11 mouse cellular contexts compared by ENCODE assay signal in genomic region chr11:99430670-99431069, GRCm38 (mm10). TPM values are rescaled to one million over a fixed set of nuclear protein-coding genes. Genes with fewer than 3 reads are reported as not detected.
A peak's percentile ranks its signal among the peaks of the same experiment; 100 is the strongest.
DNase-seq lines count a peak whose midpoint lies in the region; ATAC-seq and TF ChIP-seq lines count a peak whose summit lies in the region.
"Had no signal": no experiment of that assay in that cellular context is flagged by ENCODE, and none has a peak within 500 bp of the region (broad histone marks: within the 10 kb centered on the region; RNA-seq: fewer than 3 reads in every experiment).

No protein-coding gene starts in this region.

- H3K4me2 ChIP-seq in liver, embryonic 11.5 days = no peak overlapping the region
- H3K4me2 ChIP-seq in limb, embryonic 14.5 days (replicated peaks; ENCODE audit: low read depth, low read length, severe bottlenecking) = no peak overlapping the region
- H3K4me2 ChIP-seq: liver, embryonic 13.5 days had no signal

- peak; percentile 5 for DNase-seq in cerebellum, adult 9-10 months
- DNase-seq in liver = peak; percentile 12
- no peak for DNase-seq in liver, embryonic 11.5 days (ENCODE audit: low spot score)
- DNase-seq in adrenal gland, postnatal 25 days = peak; percentile 18
- DNase-seq in limb, embryonic 14.5 days (ENCODE audit: low spot score) = peak; percentile 5
- DNase-seq in thymus, postnatal 10 days (ENCODE audit: low spot score in 2 of 2) = no peak
- DNase-seq: liver, embryonic 13.5 days had no signal

- no peaks in the 10 kb centered on the region for H3K27me3 ChIP-seq in liver, embryonic 11.5 days (replicated peaks; ENCODE audit: control insufficient read depth, insufficient read depth, low read length)
- H3K27me3 ChIP-seq in limb, embryonic 14.5 days (ENCODE audit: control insufficient read depth, insufficient read depth, low read length) = no peaks in the 10 kb centered on the region
- H3K27me3 ChIP-seq: liver, embryonic 13.5 days had no signal

- H3K9me3 ChIP-seq in liver, embryonic 11.5 days (ENCODE audit: control insufficient read depth, low read length) = no peaks in the 10 kb centered on the region
- H3K9me3 ChIP-seq in limb, embryonic 14.5 days (ENCODE audit: control insufficient read depth, low read length) = no peaks in the 10 kb centered on the region
- H3K9me3 ChIP-seq: G1E; liver, embryonic 13.5 days had no signal

- no peak overlapping the region for H3K9ac ChIP-seq in liver, embryonic 11.5 days (ENCODE audit: low read depth, low read length)
- no peak overlapping the region for H3K9ac ChIP-seq in limb, embryonic 14.5 days (ENCODE audit: low read depth, low read length, severe bottlenecking)
- H3K9ac ChIP-seq: liver, embryonic 13.5 days had no signal

- no peak for TF ChIP-seq POLR2A in limb, embryonic 14.5 days (IDR thresholded peaks at IDR 0.05; ENCODE audit: borderline replicate concordance, extremely low read depth, insufficient read depth, insufficient read length)

- H3K36me3 ChIP-seq in liver, embryonic 11.5 days (ENCODE audit: control insufficient read depth, insufficient read depth, low read length) = no peaks in the 10 kb centered on the region
- H3K36me3 ChIP-seq in limb, embryonic 14.5 days (ENCODE audit: control insufficient read depth, insufficient read depth, low read length) = no peaks in the 10 kb centered on the region
- H3K36me3 ChIP-seq: G1E; liver, embryonic 13.5 days had no signal

- H3K4me1 ChIP-seq in liver, embryonic 11.5 days (replicated peaks; ENCODE audit: control insufficient read depth, insufficient read depth, low read length) = no peaks in the 10 kb centered on the region
- no peaks in the 10 kb centered on the region for H3K4me1 ChIP-seq in limb, embryonic 14.5 days (ENCODE audit: control insufficient read depth, insufficient read depth, low read length)
- H3K4me1 ChIP-seq: liver, embryonic 13.5 days had no signal

- no peak for ATAC-seq in cerebellum, adult (ENCODE audit: insufficient number of reproducible peaks, low FRiP score, low TSS enrichment)
- ATAC-seq in liver, embryonic 11.5 days (replicated peaks; ENCODE audit: low FRiP score) = no peak
- ATAC-seq in limb, embryonic 14.5 days (ENCODE audit: low FRiP score, low read depth) = no peak
- ATAC-seq in megakaryocyte progenitor cell, adult 5-6 weeks (replicated peaks; ENCODE audit: poor library complexity) = no peak

- no peak overlapping the region for H3K4me3 ChIP-seq in liver, embryonic 11.5 days (ENCODE audit: low read depth, low read length)
- no peak overlapping the region for H3K4me3 ChIP-seq in limb, embryonic 14.5 days (replicated peaks; ENCODE audit: low read length)
- H3K4me3 ChIP-seq: liver, embryonic 13.5 days had no signal

- no peak overlapping the region for H3K27ac ChIP-seq in liver, embryonic 11.5 days (ENCODE audit: low read depth, low read length)
- H3K27ac ChIP-seq in limb, embryonic 14.5 days (replicated peaks; ENCODE audit: low read depth, low read length) = no peak overlapping the region
- H3K27ac ChIP-seq: liver, embryonic 13.5 days had no signal

- WGBS in liver, embryonic 11.5 days = 65% methylated on average over 12 of the region's 12 CpGs
- 53% methylated on average over 12 of the region's 12 CpGs for WGBS in limb, embryonic 14.5 days

RNA-seq across cellular contexts. Expression of gene Krt20, which starts 7.3 kb away (rescaled TPM):
- 32.1 and 34.1 TPM in 2 replicates for polyA plus RNA-seq in liver, embryonic 11.5 days (2014; fragmentation: Nextera tagmentation; extraction: Ambion mirVana)
- total RNA-seq in adrenal gland, postnatal 25 days (2021) = 0.15 TPM in 1 of 2 replicates, not detected in the other
- polyA plus RNA-seq in limb, embryonic 14.5 days (2012; rRNA removed) = 0.24 and 0.26 TPM in 2 replicates
- polyA plus RNA-seq in limb, embryonic 14.5 days (2014; fragmentation: Nextera tagmentation; extraction: Ambion mirVana) = 0.26 and 0.37 TPM in 2 replicates
- not detected in 2 replicates for total RNA-seq in megakaryocyte progenitor cell, adult 5-6 weeks (2015)
- total RNA-seq in megakaryocyte progenitor cell, adult 5-6 weeks (2017) = not detected in 2 replicates
- total RNA-seq: G1E had no signal
- polyA plus RNA-seq: G1E had no signal

RNA-seq across cellular contexts. Expression of gene Krt12, which starts 8.6 kb away (rescaled TPM):
- polyA plus RNA-seq in liver, embryonic 11.5 days (2014; fragmentation: Nextera tagmentation; extraction: Ambion mirVana) = not detected in 2 replicates
- total RNA-seq in adrenal gland, postnatal 25 days (2021) = not detected in 2 replicates
- polyA plus RNA-seq in limb, embryonic 14.5 days (2012; rRNA removed) = 0.03 TPM in 1 of 2 replicates, not detected in the other
- 0.11 TPM in 1 of 2 replicates, not detected in the other for polyA plus RNA-seq in limb, embryonic 14.5 days (2014; fragmentation: Nextera tagmentation; extraction: Ambion mirVana)
- total RNA-seq in megakaryocyte progenitor cell, adult 5-6 weeks (2015) = not detected in 2 replicates
- total RNA-seq in megakaryocyte progenitor cell, adult 5-6 weeks (2017) = not detected in 2 replicates
- total RNA-seq: G1E had no signal
- polyA plus RNA-seq: G1E; liver, embryonic 13.5 days; stomach, embryonic 14.5 days had no signal

RNA-seq across cellular contexts. Expression of gene Krt10, which starts 41.5 kb away (rescaled TPM):
- polyA plus RNA-seq in liver, embryonic 11.5 days (2014; fragmentation: Nextera tagmentation; extraction: Ambion mirVana) = 10.0 and 13.1 TPM in 2 replicates
- total RNA-seq in adrenal gland, postnatal 25 days (2021) = 4.3 and 7.7 TPM in 2 replicates
- polyA plus RNA-seq in limb, embryonic 14.5 days (2012; rRNA removed) = 131 and 242 TPM in 2 replicates
- polyA plus RNA-seq in limb, embryonic 14.5 days (2014; fragmentation: Nextera tagmentation; extraction: Ambion mirVana) = 119 and 176 TPM in 2 replicates
- total RNA-seq in megakaryocyte progenitor cell, adult 5-6 weeks (2015) = 2.3 and 7.2 TPM in 2 replicates
- 0.47 TPM in 1 of 2 replicates, not detected in the other for total RNA-seq in megakaryocyte progenitor cell, adult 5-6 weeks (2017)

RNA-seq across cellular contexts. Expression of gene Krt28, which starts 56.0 kb away (rescaled TPM):
- 0.32 TPM in 1 of 2 replicates, not detected in the other for polyA plus RNA-seq in liver, embryonic 11.5 days (2014; fragmentation: Nextera tagmentation; extraction: Ambion mirVana)
- total RNA-seq in adrenal gland, postnatal 25 days (2021) = not detected in 2 replicates
- polyA plus RNA-seq in limb, embryonic 14.5 days (2012; rRNA removed) = 0.16 and 0.22 TPM in 2 replicates
- 0.28 TPM in 1 of 2 replicates, not detected in the other for polyA plus RNA-seq in limb, embryonic 14.5 days (2014; fragmentation: Nextera tagmentation; extraction: Ambion mirVana)
- total RNA-seq in megakaryocyte progenitor cell, adult 5-6 weeks (2015) = not detected in 2 replicates
- not detected in 2 replicates for total RNA-seq in megakaryocyte progenitor cell, adult 5-6 weeks (2017)
- polyA plus RNA-seq: G1E; liver, embryonic 13.5 days; stomach, embryonic 14.5 days had no signal

Comparison
In these comparisons a context has a peak if more than half of its experiments do, and no peak if none do; other contexts are left out.
1. DNase-seq: peak in cerebellum, adult 9-10 months (single experiment), liver (single experiment), adrenal gland, postnatal 25 days (single experiment) and limb, embryonic 14.5 days (single experiment); none in liver, embryonic 11.5 days (single experiment) and thymus, postnatal 10 days (0 of 2).